Mouse (Mus musculus) Muller cell, postnatal 12 days (primary cell): Measurements from ENCODE around the gene Trim80.
"Not testable (repeated sequence)": the region's sequence is repeated elsewhere in the genome, so short reads cannot be mapped to it uniquely, and the experiment has no call there.

Source experiments
- DNase-seq: peaks from one replicate; pipeline ENCODE4 v3.0.0-alpha.2; 2015; ENCODE audit errors: inconsistent ontology term

Gene Trim80

GRCm38 (mm10) chr11:115461846-115462242, 21.5 kb downstream of the Trim80 start:
- DNase-seq = no peak

- DNase-seq = no peak
Observed at GRCm38 (mm10) chr11:115462243-115462891, 22.0 kb downstream of the Trim80 start, which contains the start of gene Slc16a5. Gene Slc16a5, plus strand, starts transcription at chr11:115462474.

- DNase-seq = no peak
Observed at GRCm38 (mm10) chr11:115463397-115463796, 23.1 kb downstream of the Trim80 start.

- no peak for DNase-seq
Observed at GRCm38 (mm10) chr11:115464851-115465250, 24.5 kb downstream of the Trim80 start.

- DNase-seq = no peak
Observed at GRCm38 (mm10) chr11:115467217-115467618, 26.9 kb downstream of the Trim80 start.

- no peak for DNase-seq
Observed at GRCm38 (mm10) chr11:115472183-115472582, 31.8 kb downstream of the Trim80 start.

GRCm38 (mm10) chr11:115473626-115474275, 33.4 kb downstream of the Trim80 start:
- DNase-seq = peak; percentile 71

GRCm38 (mm10) chr11:115475025-115475757, 34.8 kb downstream of the Trim80 start, which contains the start of gene Armc7:
Gene Armc7, plus strand, starts transcription at chr11:115475667.
- DNase-seq = peak; percentile 96

- peak; percentile 10 for DNase-seq
Observed at GRCm38 (mm10) chr11:115475758-115476237, 35.5 kb downstream of the Trim80 start.

GRCm38 (mm10) chr11:115476630-115477029, 36.3 kb downstream of the Trim80 start:
- not testable (repeated sequence) for DNase-seq

GRCm38 (mm10) chr11:115477388-115477787, 37.0 kb downstream of the Trim80 start:
- DNase-seq = not testable (repeated sequence)

GRCm38 (mm10) chr11:115478296-115478938, 38.1 kb downstream of the Trim80 start:
- DNase-seq = no peak

- no peak for DNase-seq
Observed at GRCm38 (mm10) chr11:115481553-115482259, 41.4 kb downstream of the Trim80 start.

GRCm38 (mm10) chr11:115483278-115483677, 42.9 kb downstream of the Trim80 start:
- no peak for DNase-seq

- DNase-seq = peak; percentile 44
Observed at GRCm38 (mm10) chr11:115483726-115484125, 43.4 kb downstream of the Trim80 start.

GRCm38 (mm10) chr11:115485155-115485554, 44.8 kb downstream of the Trim80 start:
- no peak for DNase-seq

GRCm38 (mm10) chr11:115488551-115489104, 48.3 kb downstream of the Trim80 start:
- DNase-seq = no peak

GRCm38 (mm10) chr11:115490441-115491355, 50.4 kb downstream of the Trim80 start:
- DNase-seq = no peak

GRCm38 (mm10) chr11:115491356-115492083, 51.2 kb downstream of the Trim80 start, which contains the start of gene Nt5c:
Gene Nt5c, minus strand, starts transcription at chr11:115491862.
- DNase-seq = peak; percentile 89
